ENCODE assay signal across 7 mouse cellular contexts in genomic region chr15:25995521-25995920, GRCm38 (mm10). TPM values are rescaled to one million over a fixed set of nuclear protein-coding genes. Genes with fewer than 3 reads are reported as not detected.
A peak's percentile ranks its signal among the peaks of the same experiment; 100 is the strongest.
DNase-seq lines count a peak whose midpoint lies in the region; ATAC-seq and TF ChIP-seq lines count a peak whose summit lies in the region.

No protein-coding gene starts in this region.

- H3K4me2 ChIP-seq in limb, embryonic 14.5 days (replicated peaks; ENCODE audit: low read depth, low read length, severe bottlenecking): no peak overlapping the region
- H3K4me2 ChIP-seq in forebrain, postnatal 0 days (ENCODE audit: low read depth): no peak overlapping the region

- TF ChIP-seq CTCF in forebrain, postnatal 0 days (IDR thresholded peaks at IDR 0.05; ENCODE audit: low read depth): peak; percentile 91

- WGBS in limb, embryonic 14.5 days: 42% methylated on average over 2 of the region's 2 CpGs
- 61% methylated on average over 2 of the region's 2 CpGs for WGBS in limb, embryonic 10.5 days
- whole genome bisulfite sequencing in forebrain, postnatal 0 days: 31% methylated on average over 2 of the region's 2 CpGs

- TF ChIP-seq POLR2A in limb, embryonic 14.5 days (IDR thresholded peaks at IDR 0.05; ENCODE audit: borderline replicate concordance, extremely low read depth, insufficient read depth, insufficient read length): no peak

- no peaks in the 10 kb centered on the region for H3K4me1 ChIP-seq in limb, embryonic 14.5 days (ENCODE audit: control insufficient read depth, insufficient read depth, low read length)
- no peaks in the 10 kb centered on the region for H3K4me1 ChIP-seq in limb, embryonic 10.5 days
- H3K4me1 ChIP-seq in forebrain, postnatal 0 days (ENCODE audit: insufficient read depth): no peaks in the 10 kb centered on the region

- H3K9me3 ChIP-seq in limb, embryonic 14.5 days (ENCODE audit: control insufficient read depth, low read length): no peaks in the 10 kb centered on the region
- H3K9me3 ChIP-seq in limb, embryonic 10.5 days (replicated peaks): no peaks in the 10 kb centered on the region
- no peaks in the 10 kb centered on the region for H3K9me3 ChIP-seq in forebrain, postnatal 0 days (ENCODE audit: low read length)

- peaks cover 49% of the 10 kb centered on the region for H3K36me3 ChIP-seq in limb, embryonic 14.5 days (ENCODE audit: control insufficient read depth, insufficient read depth, low read length)
- peaks cover 73% of the 10 kb centered on the region for H3K36me3 ChIP-seq in limb, embryonic 10.5 days
- H3K36me3 ChIP-seq in forebrain, postnatal 0 days (ENCODE audit: insufficient read depth): peaks cover 29% of the 10 kb centered on the region

- ATAC-seq in limb, embryonic 14.5 days (ENCODE audit: low FRiP score, low read depth): no peak
- ATAC-seq in forebrain, postnatal 0 days: peak; percentile 86

- DNase-seq in limb, embryonic 14.5 days (ENCODE audit: low spot score): peak; percentile 72
- DNase-seq in limb, embryonic 10.5 days (ENCODE audit: low spot score): no peak
- peak; percentile 38 for DNase-seq in R1 (ENCODE audit: low read depth, low spot score)
- DNase-seq in forebrain, postnatal 0 days: peak; percentile 62
- peak; percentile 88 for DNase-seq in retina, embryonic 14.5 days (ENCODE audit: low spot score)
- DNase-seq in adrenal gland, postnatal 10 days: no peak
- no peak for DNase-seq in layer of hippocampus, postnatal 36 days

- no peak overlapping the region for H3K27ac ChIP-seq in limb, embryonic 14.5 days (replicated peaks; ENCODE audit: low read depth, low read length)
- no peak overlapping the region for H3K27ac ChIP-seq in limb, embryonic 10.5 days
- no peak overlapping the region for H3K27ac ChIP-seq in forebrain, postnatal 0 days (ENCODE audit: low read depth, low read length)

- H3K4me3 ChIP-seq in limb, embryonic 14.5 days (replicated peaks; ENCODE audit: low read length): no peak overlapping the region
- no peak overlapping the region for H3K4me3 ChIP-seq in limb, embryonic 10.5 days
- no peak overlapping the region for H3K4me3 ChIP-seq in forebrain, postnatal 0 days (ENCODE audit: low read depth, low read length)

- no peaks in the 10 kb centered on the region for H3K27me3 ChIP-seq in limb, embryonic 14.5 days (ENCODE audit: control insufficient read depth, insufficient read depth, low read length)
- no peaks in the 10 kb centered on the region for H3K27me3 ChIP-seq in limb, embryonic 10.5 days (ENCODE audit: low read depth, poor library complexity, severe bottlenecking)
- no peaks in the 10 kb centered on the region for H3K27me3 ChIP-seq in forebrain, postnatal 0 days (ENCODE audit: insufficient read depth, low read length)

- H3K9ac ChIP-seq in limb, embryonic 14.5 days (ENCODE audit: low read depth, low read length, severe bottlenecking): no peak overlapping the region
- no peak overlapping the region for H3K9ac ChIP-seq in forebrain, postnatal 0 days

RNA-seq across cellular contexts. Expression of gene Zfp622, which starts 11.4 kb away (rescaled TPM):
- polyA plus RNA-seq in limb, embryonic 14.5 days (2012; rRNA removed): 22.7 and 27.8 TPM in 2 replicates
- polyA plus RNA-seq in limb, embryonic 14.5 days (2014; fragmentation: Nextera tagmentation; extraction: Ambion mirVana): 34.5 and 35.1 TPM in 2 replicates
- polyA plus RNA-seq in limb, embryonic 10.5 days (2016; fragmentation: Nextera tagmentation; extraction: Ambion mirVana): 28.9 and 37.5 TPM in 2 replicates
- total RNA-seq in forebrain, postnatal 0 days (2014; rRNA removed): 40.9 and 43.6 TPM in 2 replicates
- polyA plus RNA-seq in forebrain, postnatal 0 days (2015; fragmentation: Nextera tagmentation; extraction: Ambion mirVana): 31.6 and 36.3 TPM in 2 replicates
- 10 to 100 TPM; 33.0 to 34.1 TPM for total RNA-seq in adrenal gland, postnatal 10 days (2021)
- total RNA-seq in layer of hippocampus, postnatal 36 days (2021): 10 to 100 TPM; 41.0 to 47.9 TPM

Comparison
In these comparisons a context has a peak if more than half of its experiments do, and no peak if none do; other contexts are left out.
1. DNase-seq: peak in limb, embryonic 14.5 days (single experiment), R1 (single experiment), forebrain, postnatal 0 days (single experiment) and retina, embryonic 14.5 days (single experiment); none in limb, embryonic 10.5 days (single experiment), adrenal gland, postnatal 10 days (single experiment) and layer of hippocampus, postnatal 36 days (0 of 2).